Mouse (Mus musculus) testis, adult 2 months (tissue): ENCODE results near the gene Psmd12.
A peak's percentile ranks its signal among the peaks of the same experiment; 100 is the strongest.

Source experiments
- CTCF ChIP-seq: fragments of 200-500 bp; IDR thresholded peaks from 2 replicates; pipeline ENCODE4 v1.5.1; 2012; ENCODE audit warnings: low read depth, mild to moderate bottlenecking, inconsistent platforms, low read length, moderate library complexity; ENCODE audit not compliant: control insufficient read depth, insufficient read depth, insufficient replicate concordance
- POLR2A ChIP-seq: fragments of 200-500 bp; IDR thresholded peaks from 2 replicates; pipeline ENCODE4 v1.6.1; 2012; ENCODE audit warnings: low read depth, mild to moderate bottlenecking, inconsistent platforms, low read length, moderate library complexity; ENCODE audit not compliant: control insufficient read depth

- TF ChIP-seq CTCF (no peak), POLR2A (0 out of 2 replicates have a peak, but pooled peaks have one; percentile 13)
Observed at GRCm38 (mm10) chr11:107546667-107547301, 67.5 kb downstream of the Psmd12 start.
